Mouse (Mus musculus): Measurements from ENCODE around the gene Dock10. TPM values are rescaled to one million over a fixed set of nuclear protein-coding genes. Genes with fewer than 3 reads are reported as not detected.

Gene Dock10
- polyA plus RNA-seq, 1 experiment from 2014 or later = 4.3 TPM

DNA sequence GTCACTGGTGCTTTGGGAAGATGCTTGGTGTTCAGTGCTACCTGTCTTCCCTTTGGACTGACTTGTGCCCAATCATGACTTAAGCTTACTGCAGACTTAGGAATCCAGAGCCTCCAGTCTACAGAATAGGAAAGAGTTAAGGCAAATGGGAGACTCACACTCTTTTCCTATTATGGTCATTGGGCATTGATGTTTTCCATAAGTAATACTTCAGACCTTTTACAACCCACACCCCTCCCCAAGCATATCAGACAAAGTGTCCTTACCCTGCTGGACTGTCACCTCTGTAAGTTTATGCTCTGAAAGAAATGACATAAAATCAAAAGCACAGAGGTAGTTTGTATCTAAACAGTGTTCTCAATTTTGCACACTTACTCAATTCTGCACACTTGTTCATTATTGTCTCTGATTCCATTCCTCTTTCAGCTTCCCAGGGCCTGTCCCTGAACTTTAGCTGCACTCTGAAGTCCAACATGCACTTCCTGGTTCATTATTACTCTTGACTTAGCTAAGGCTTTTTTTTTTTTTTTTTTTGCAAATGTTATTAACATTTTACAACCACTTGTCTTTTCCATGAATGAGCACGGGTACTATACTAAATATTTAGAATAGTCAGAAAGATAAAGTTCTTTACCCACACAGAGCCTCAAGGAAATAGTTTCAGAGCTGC lies 82.2 kb downstream of the Dock10 start:
- Histone ChIP-seq H3K4me3 (no peak overlapping the region), H3K4me1 (replicated peaks) (no peaks in the 10 kb centered on the region), H3K27ac (ENCODE audit: poor library complexity, severe bottlenecking) (no peak overlapping the region), H3K9ac (no peak overlapping the region), H3K9me3 (replicated peaks) (no peaks in the 10 kb centered on the region), H3K27me3 (replicated peaks) (no peaks in the 10 kb centered on the region), H3K36me3 (no peaks in the 10 kb centered on the region), H3K4me2 (no peak overlapping the region)
- ATAC-seq (ENCODE audit: insufficient number of reproducible peaks, low FRiP score) = no peak
- 72% methylated on average over 1 of the region's 1 CpGs for WGBS

DNA sequence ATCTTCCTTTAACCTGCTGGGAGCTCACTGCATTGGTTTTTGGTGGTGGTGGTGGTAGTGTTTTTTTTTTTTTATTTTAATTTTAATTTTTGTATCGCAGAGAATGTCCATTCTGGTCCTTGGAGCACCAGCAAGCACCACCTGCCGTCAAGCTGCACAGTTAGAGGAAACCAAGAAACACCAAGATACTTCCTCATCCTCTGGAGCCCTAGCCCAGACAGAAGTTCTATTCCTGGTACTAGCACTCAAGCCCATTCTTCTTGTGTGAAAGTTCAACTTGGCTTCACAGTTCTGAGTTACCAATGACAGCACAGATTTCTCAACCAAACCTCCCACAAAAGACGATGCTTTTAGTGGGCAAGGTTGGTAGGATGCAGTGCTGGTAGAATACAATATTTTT lies 86.6 kb downstream of the Dock10 start:
- H3K4me2 ChIP-seq = no peak overlapping the region
- no peak overlapping the region for H3K9ac ChIP-seq
- 0 out of 2 replicates have a peak, but pooled peaks cover 2% of the 10 kb centered on the region for H3K9me3 ChIP-seq (replicated peaks)
- H3K4me1 ChIP-seq (replicated peaks) = no peaks in the 10 kb centered on the region
- H3K27ac ChIP-seq (ENCODE audit: poor library complexity, severe bottlenecking) = no peak overlapping the region
- no peaks in the 10 kb centered on the region for H3K27me3 ChIP-seq (replicated peaks)
- ATAC-seq (ENCODE audit: insufficient number of reproducible peaks, low FRiP score) = no peak
- 84% methylated on average over 3 of the region's 3 CpGs for WGBS
- no peaks in the 10 kb centered on the region for H3K36me3 ChIP-seq
- no peak overlapping the region for H3K4me3 ChIP-seq

DNA sequence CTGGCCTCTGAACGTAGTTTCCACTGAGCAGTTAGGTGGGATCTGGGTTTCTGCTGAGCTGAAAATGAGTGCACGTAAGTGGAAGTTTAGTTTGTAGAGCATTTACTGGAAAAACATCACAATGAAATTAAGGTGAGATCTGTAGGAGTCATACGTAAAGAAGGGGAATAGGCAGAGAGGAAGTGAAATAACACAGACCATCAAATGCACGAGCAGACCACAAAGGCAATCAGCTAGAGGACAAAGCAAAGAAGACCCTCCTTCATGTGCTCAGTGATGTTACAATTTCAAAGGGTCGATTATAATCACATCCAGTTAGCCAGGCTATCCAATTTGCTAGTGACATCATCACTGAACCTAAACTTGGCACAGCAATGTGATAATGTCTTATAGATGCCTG lies 87.3 kb downstream of the Dock10 start:
- Histone ChIP-seq H3K27me3 (replicated peaks) (no peaks in the 10 kb centered on the region), H3K36me3 (no peaks in the 10 kb centered on the region), H3K4me3 (no peak overlapping the region), H3K9me3 (replicated peaks) (0 out of 2 replicates have a peak, but pooled peaks cover 2% of the 10 kb centered on the region), H3K4me2 (no peak overlapping the region), H3K9ac (no peak overlapping the region), H3K4me1 (replicated peaks) (no peaks in the 10 kb centered on the region), H3K27ac (ENCODE audit: poor library complexity, severe bottlenecking) (no peak overlapping the region)
- no peak for ATAC-seq (ENCODE audit: insufficient number of reproducible peaks, low FRiP score)
- 77% methylated on average over 5 of the region's 5 CpGs for WGBS

DNA sequence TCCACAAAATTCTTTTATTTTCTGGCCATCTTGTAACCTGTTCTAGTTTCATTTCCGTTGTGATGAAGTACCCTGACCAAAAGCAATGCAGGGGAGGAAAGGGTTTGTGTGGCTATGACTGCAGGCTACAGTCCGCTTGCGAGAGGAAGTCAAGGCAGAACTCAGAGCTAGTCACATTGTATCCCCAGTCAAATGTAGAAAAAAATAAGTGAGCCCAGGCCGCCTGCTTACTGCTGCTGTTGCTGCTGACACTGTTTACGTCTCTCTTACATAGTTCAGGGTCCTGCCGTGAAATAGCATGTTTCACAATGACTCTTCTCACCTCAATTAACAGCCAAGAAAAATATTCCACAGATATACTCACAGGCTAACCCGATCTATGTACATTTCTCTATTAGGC lies 87.9 kb downstream of the Dock10 start:
- Histone ChIP-seq H3K36me3 (no peaks in the 10 kb centered on the region), H3K9me3 (replicated peaks) (0 out of 2 replicates have a peak, but pooled peaks cover 2% of the 10 kb centered on the region), H3K27ac (ENCODE audit: poor library complexity, severe bottlenecking) (no peak overlapping the region), H3K4me2 (no peak overlapping the region), H3K4me3 (no peak overlapping the region), H3K9ac (no peak overlapping the region), H3K4me1 (replicated peaks) (no peaks in the 10 kb centered on the region), H3K27me3 (replicated peaks) (no peaks in the 10 kb centered on the region)
- no peak for ATAC-seq (ENCODE audit: insufficient number of reproducible peaks, low FRiP score)
- WGBS = 73% methylated on average over 7 of the region's 7 CpGs

DNA sequence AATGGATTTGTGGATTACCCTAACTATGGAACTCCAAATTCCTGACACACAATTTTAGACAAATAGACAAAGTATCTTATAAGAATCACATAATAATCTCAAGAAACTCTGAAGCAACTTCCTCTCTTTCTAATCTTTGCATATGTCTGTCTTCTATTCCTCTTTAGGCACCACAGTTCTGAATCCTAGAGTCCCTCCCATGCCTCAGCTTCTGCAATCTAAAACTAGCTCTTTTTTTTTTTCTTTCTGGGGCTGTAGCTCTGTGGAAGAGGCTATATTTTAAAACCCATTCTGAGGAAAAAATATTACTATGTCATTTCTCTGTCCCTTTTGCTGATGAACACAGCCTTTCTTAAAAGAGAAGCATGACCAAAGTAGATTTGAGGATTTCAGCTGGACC lies 92.6 kb downstream of the Dock10 start:
- no peak overlapping the region for H3K27ac ChIP-seq (ENCODE audit: poor library complexity, severe bottlenecking)
- no peak overlapping the region for H3K4me3 ChIP-seq
- H3K27me3 ChIP-seq (replicated peaks) = no peaks in the 10 kb centered on the region
- no peak for ATAC-seq (ENCODE audit: insufficient number of reproducible peaks, low FRiP score)
- no peaks in the 10 kb centered on the region for H3K36me3 ChIP-seq
- 0 out of 2 replicates have a peak, but pooled peaks cover 2% of the 10 kb centered on the region for H3K9me3 ChIP-seq (replicated peaks)
- H3K4me1 ChIP-seq (replicated peaks) = no peaks in the 10 kb centered on the region
- no peak overlapping the region for H3K9ac ChIP-seq
- no peak overlapping the region for H3K4me2 ChIP-seq

DNA sequence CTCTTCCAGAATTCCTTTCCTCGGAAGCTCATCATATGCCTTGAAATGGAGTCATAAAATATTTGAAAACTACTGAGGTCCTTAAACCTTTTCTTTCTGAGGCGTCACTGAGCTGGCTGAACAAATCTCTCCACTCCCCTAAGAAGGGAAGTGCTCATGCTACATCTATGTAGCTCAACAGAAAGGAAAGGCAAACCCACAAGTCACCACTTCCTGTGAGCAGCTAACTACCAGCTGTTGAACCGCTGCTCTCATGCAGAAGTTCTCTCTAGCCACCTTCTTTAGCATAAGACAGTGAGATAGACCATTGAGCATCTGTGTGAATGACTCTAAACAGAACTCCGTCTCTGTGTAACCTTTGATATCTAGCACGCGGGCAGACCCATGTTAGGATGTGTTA lies 93.2 kb downstream of the Dock10 start:
- Histone ChIP-seq H3K36me3 (no peaks in the 10 kb centered on the region), H3K4me3 (no peak overlapping the region), H3K9me3 (replicated peaks) (0 out of 2 replicates have a peak, but pooled peaks cover 2% of the 10 kb centered on the region), H3K9ac (no peak overlapping the region), H3K27ac (ENCODE audit: poor library complexity, severe bottlenecking) (no peak overlapping the region), H3K27me3 (replicated peaks) (no peaks in the 10 kb centered on the region), H3K4me2 (no peak overlapping the region), H3K4me1 (replicated peaks) (no peaks in the 10 kb centered on the region)
- WGBS = 80% methylated on average over 6 of the region's 6 CpGs
- no peak for ATAC-seq (ENCODE audit: insufficient number of reproducible peaks, low FRiP score)

GRCm38 (mm10) chr1:80661506-80662402 lies 96.6 kb downstream of the Dock10 start:
- WGBS = 77% methylated on average over 11 of the region's 11 CpGs
- Histone ChIP-seq H3K27ac (ENCODE audit: poor library complexity, severe bottlenecking) (no peak overlapping the region), H3K9me3 (replicated peaks) (no peaks in the 10 kb centered on the region), H3K9ac (no peak overlapping the region), H3K27me3 (replicated peaks) (no peaks in the 10 kb centered on the region), H3K36me3 (no peaks in the 10 kb centered on the region), H3K4me1 (replicated peaks) (no peaks in the 10 kb centered on the region), H3K4me2 (no peak overlapping the region), H3K4me3 (no peak overlapping the region)
- ATAC-seq (ENCODE audit: insufficient number of reproducible peaks, low FRiP score) = no peak

DNA sequence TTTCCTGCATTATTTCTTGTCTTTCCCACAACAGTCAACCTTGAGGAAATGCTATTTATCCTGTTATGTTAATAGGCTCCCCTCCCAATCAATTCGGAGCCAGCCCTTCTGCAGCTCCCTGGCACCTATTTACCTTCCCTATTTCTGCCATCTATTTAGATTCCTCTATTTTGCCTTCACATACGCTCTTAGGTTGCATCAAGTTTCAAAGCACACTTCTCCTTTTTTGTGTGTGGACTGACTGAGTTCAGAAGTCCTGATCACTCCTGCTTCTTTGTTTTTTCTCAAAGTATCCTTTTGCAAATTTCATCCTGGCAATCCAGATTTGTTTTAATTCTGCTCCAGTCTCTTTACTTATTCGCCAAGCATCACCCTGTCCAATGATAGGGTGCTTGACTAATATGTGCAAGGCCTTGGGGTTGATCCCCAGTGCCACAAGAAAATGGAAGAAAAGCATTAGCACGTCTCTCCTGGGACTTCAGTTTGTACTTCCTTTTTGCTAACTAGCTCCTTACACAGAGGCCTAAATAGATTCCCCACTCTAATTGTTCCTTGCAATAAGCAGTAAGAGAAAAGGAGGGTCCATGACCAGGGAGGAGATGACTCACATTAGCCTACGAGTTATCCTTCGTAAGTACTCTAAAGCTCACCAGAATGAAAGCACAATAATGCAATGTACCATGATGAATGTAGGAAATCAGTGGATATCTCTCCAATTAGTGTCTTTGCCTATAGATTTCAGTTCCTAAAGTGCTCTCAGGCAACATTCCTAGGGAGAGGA lies 98.7 kb downstream of the Dock10 start:
- no peak for ATAC-seq (ENCODE audit: insufficient number of reproducible peaks, low FRiP score)
- 73% methylated on average over 6 of the region's 6 CpGs for WGBS
- H3K27me3 ChIP-seq (replicated peaks) = no peaks in the 10 kb centered on the region
- H3K4me2 ChIP-seq = no peak overlapping the region
- H3K36me3 ChIP-seq = no peaks in the 10 kb centered on the region
- H3K4me3 ChIP-seq = no peak overlapping the region
- H3K9me3 ChIP-seq (replicated peaks) = no peaks in the 10 kb centered on the region
- H3K27ac ChIP-seq (ENCODE audit: poor library complexity, severe bottlenecking) = no peak overlapping the region
- H3K4me1 ChIP-seq (replicated peaks) = no peaks in the 10 kb centered on the region
- no peak overlapping the region for H3K9ac ChIP-seq

DNA sequence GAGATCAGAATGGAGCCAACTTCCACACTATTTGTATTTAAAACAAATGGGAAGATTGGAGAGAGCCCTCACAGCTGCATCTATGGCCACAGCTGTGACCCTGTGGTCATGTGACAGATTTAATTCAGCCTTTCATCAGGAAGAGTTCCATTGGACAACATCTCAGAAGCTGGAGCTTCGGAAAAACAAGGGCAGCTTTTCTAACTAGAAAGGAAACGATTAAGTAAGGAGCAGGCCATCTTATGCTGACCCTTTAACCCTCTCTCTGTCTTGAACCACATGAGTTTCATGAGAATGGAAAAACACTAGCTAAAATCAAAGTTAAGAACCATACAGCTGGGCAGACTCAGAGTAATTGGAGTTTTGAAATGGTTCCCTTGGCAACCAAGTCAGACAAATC lies 101.9 kb downstream of the Dock10 start:
- Histone ChIP-seq H3K4me3 (no peak overlapping the region), H3K9ac (no peak overlapping the region), H3K4me1 (replicated peaks) (no peaks in the 10 kb centered on the region), H3K4me2 (no peak overlapping the region), H3K9me3 (replicated peaks) (no peaks in the 10 kb centered on the region), H3K27ac (ENCODE audit: poor library complexity, severe bottlenecking) (no peak overlapping the region), H3K27me3 (replicated peaks) (no peaks in the 10 kb centered on the region), H3K36me3 (no peaks in the 10 kb centered on the region)
- 72% methylated on average over 2 of the region's 2 CpGs for WGBS
- no peak for ATAC-seq (ENCODE audit: insufficient number of reproducible peaks, low FRiP score)

GRCm38 (mm10) chr1:80655854-80656253 lies 102.5 kb downstream of the Dock10 start:
- Histone ChIP-seq H3K9ac (no peak overlapping the region), H3K9me3 (replicated peaks) (no peaks in the 10 kb centered on the region), H3K4me3 (no peak overlapping the region), H3K36me3 (no peaks in the 10 kb centered on the region), H3K4me1 (replicated peaks) (no peaks in the 10 kb centered on the region), H3K27me3 (replicated peaks) (no peaks in the 10 kb centered on the region), H3K27ac (ENCODE audit: poor library complexity, severe bottlenecking) (no peak overlapping the region), H3K4me2 (no peak overlapping the region)
- WGBS = 58% methylated on average over 1 of the region's 1 CpGs
- ATAC-seq (ENCODE audit: insufficient number of reproducible peaks, low FRiP score) = no peak

GRCm38 (mm10) chr1:80655195-80655594 lies 103.1 kb downstream of the Dock10 start:
- H3K4me2 ChIP-seq = no peak overlapping the region
- no peaks in the 10 kb centered on the region for H3K36me3 ChIP-seq
- 69% methylated on average over 4 of the region's 4 CpGs for WGBS
- no peak for ATAC-seq (ENCODE audit: insufficient number of reproducible peaks, low FRiP score)
- no peak overlapping the region for H3K4me3 ChIP-seq
- no peak overlapping the region for H3K27ac ChIP-seq (ENCODE audit: poor library complexity, severe bottlenecking)
- no peaks in the 10 kb centered on the region for H3K9me3 ChIP-seq (replicated peaks)
- H3K4me1 ChIP-seq (replicated peaks) = no peaks in the 10 kb centered on the region
- no peaks in the 10 kb centered on the region for H3K27me3 ChIP-seq (replicated peaks)
- no peak overlapping the region for H3K9ac ChIP-seq
